Mouse (Mus musculus) natural killer cell, adult 2 months (primary cell): ENCODE data around the gene Ctsz.
A peak's percentile ranks its signal among the peaks of the same experiment; 100 is the strongest.

Source experiments
- DNase-seq, 2 experiments: peaks; one replicate each; pipeline ENCODE4 v3.0.0; 2022; ENCODE audit warnings: low spot score in 2 of 2

Ctsz gene

DNA sequence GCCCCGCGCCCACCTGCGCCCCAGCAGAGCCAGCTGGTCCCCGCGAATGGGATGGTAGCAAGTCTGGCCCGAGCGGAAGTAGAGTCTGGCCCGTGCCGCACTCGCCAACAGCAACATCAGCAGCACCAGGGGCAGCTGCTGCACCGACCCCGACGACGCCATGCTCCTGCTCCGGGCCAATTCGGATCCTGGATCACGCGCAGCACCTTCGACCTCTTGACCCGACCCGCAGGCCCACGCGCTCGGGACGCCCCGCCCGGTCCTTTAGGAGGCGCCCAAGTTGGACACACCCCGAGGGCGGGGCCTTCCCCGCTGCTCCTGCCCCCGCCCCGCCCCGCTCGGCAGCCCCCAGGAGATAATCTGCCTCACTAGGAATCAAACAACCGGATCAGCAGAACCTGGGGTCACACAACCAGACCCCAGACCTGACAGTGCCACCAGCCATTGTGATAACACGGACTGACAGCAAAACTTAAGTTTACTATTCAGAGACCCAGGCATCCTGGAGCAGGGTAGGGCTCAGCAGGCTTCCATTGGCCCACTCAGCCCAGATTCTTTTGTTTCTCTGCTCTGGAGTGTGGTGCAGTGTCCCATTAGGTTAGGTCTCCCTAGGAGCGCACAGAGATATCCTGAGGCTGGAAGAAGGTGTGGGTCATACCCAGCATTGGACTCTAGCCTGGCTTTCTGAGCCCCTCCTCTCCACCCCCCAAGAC is at the start of gene Ctsz:
Gene Ctsz, minus strand, starts transcription at position 303 of the 713 bp plus-strand sequence.
- DNase-seq: peak; percentile 22 to 55

DNA sequence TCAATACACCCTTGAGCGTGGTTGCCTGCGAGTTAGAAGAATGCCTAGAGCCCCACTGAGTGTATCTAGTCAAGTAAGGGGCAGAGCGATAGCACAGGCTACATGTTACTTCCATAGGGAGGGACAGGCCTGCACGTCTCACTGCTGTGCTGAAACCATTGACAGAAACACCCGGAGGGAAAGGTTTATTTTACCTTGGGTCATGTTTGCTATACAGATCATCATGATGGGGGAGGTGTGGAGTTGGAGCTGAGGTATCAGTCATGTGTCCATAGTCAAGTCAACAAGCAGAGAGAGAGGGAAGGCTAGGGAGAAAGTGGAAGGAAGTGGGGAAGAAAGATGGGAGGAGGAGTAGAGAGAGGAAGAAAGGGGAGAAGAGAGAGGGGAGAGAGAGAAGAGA is 48.2 kb upstream of the Ctsz start:
- no peak for DNase-seq

DNA sequence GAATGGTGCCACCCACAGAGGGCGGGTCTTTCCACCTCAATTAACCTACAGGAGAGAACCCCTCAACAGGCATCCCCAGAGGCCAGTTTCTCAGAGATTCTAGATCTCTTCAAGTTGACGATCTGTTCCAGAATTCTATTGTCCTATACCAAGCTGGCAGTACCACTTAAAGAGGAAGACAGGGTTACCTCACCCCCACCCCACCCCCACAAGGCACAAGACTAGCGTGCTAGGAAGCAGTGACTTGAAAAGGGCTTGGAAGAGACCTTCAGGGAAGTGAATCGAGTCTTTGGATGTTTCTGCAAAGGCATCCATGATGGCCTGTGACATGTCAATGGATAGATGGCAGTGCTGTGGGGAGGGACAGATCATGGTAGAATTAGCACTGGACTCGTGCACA is 39.9 kb upstream of the Ctsz start:
- DNase-seq: no peak

GRCm38 (mm10) chr2:174477543-174478319 is 38.9 kb upstream of the Ctsz start:
- DNase-seq: no peak

DNA sequence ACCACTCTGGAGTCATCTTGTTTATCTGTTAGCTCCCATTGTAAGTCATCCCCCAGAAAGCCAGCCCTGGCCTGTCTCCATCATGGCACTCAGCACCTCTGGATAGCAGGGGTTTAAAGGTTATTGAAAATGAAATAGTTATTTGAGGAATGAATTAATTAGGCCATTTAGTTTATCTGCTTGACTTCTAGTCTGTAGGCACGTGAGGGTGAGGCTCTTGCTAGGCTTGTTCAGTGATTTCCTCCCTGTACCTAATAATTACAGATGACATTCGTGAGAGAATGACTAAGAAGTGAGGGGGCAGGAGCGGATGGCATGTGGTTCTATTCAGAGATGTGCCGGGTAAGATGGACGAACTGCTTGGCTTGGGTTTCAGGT is 34.7 kb upstream of the Ctsz start:
- no peak for DNase-seq

- peak; percentile 99 to 100 for DNase-seq
Measured at GRCm38 (mm10) chr2:174472818-174473549, 34.1 kb upstream of the Ctsz start, which contains the start of gene Prelid3b. Gene Prelid3b (minus strand): TSS chr2:174473081.

DNA sequence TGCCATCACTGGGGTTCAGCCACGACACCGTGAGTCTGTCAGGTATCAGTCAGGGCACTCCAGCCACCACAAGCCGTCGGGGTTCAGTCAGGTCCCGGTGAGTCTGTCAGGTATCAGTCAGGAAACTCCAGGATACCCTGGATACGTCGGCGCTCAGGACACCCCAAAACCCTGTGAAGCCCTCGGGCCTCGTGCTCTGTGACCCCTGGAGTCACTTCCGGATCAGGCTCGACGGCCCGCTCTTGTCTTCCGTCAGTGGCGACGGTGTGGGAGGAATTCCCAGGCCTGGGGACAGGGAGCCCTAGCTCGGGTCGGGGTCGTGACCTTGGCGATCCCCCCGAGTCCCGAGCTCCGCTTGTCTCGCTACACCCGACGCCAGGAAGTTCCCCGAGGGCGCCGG is 33.6 kb upstream of the Ctsz start:
- no peak for DNase-seq

DNA sequence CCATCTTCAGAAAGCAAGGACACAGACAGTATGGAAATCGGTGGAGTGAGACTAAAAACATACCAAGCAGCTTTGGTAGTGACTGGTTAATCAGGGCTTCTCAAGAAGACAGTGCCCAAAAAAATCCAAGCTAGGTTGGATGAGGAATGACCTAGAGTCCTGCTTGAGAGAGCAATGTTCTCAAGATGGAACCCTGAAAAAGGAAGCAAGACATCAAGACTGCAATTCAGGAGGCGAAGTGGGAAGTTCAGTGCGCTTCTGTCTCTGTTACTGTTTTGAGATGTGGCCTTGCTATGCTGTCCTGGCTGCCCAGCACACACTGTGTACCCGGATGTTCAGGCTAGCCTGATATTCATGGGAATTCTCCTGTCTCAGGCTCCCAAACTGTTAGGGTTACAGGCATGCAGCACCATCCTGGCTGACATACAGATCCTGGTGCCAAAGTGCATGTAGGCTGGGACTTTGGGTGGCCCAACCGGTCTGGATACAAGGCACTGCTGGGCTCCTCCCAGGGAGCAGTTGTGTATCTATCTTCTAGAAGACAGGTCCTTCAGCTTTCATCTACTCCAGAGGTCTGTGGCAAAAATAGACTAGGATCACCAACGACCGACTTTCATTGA is 32.1 kb upstream of the Ctsz start:
- DNase-seq: no peak

DNA sequence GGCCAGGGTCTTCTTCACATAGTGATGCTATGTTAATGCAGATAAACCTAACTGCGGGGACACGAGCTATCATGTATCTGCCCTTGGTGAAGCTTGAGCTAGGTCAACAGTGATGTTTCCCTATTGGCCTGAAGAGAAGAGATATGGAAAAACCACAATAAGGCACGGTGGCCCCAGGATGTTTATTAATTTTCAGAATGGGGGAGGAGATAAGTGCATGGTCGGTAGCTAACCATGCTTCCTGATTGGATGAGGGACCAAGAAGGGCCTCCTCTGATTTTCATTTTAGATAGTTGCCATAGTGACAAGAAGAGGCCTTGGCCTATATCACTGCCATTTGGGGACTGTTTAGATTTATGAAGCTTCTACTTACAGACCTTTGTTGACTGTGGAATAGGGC is 31.5 kb upstream of the Ctsz start:
- DNase-seq: no peak

- peak; percentile 90 to 92 for DNase-seq
Measured at GRCm38 (mm10) chr2:174463789-174464523, 25.1 kb upstream of the Ctsz start, which contains the start of gene Atp5e. Gene Atp5e (minus strand): TSS chr2:174464105.

GRCm38 (mm10) chr2:174463370-174463769 is 24.5 kb upstream of the Ctsz start:
- no peak for DNase-seq

GRCm38 (mm10) chr2:174459365-174459764 is 20.5 kb upstream of the Ctsz start:
- DNase-seq: no peak

DNA sequence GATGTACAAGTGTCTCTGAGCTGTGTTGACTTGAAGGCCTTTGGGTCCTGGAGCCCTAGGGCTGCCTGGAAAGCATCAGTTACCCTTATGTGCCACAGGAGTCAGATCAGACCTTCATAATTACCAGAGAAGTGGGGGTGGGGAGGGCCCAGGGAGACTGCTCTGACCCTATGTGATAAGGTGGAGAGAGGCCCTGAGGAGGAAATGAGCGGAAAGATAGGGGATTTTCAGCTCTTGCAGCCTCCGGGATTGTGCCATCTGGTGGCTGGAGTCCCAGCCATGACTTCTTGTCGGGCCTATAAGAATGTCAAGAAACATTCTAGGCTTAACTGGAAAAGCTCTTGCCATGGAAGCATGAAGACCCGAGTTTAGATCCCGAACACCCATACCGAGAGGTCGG is 14.8 kb upstream of the Ctsz start:
- no peak for DNase-seq

DNA sequence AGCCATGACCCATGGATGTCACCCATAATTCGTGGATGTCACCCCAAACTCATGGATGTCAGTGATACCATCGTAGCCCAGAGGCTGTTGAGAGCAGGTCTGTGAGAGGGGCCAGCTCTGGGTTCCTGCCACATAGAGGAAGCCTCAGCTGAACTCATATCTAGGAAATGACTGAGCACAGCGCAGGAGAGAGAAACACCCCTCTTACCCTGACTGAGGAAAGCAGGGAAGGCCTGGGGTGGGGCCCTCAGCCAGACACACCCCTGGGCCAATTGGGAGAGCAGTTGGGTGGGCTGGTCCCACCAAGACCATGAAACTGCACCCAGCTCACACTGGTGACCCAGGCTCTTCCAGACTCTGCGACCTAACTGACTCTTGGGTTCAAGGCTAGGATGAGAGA is 11.5 kb upstream of the Ctsz start, which contains the start of gene Tubb1:
Gene Tubb1, plus strand, starts transcription at position 343 of the 400 bp plus-strand sequence.
- no peak for DNase-seq

- no peak for DNase-seq
Measured at GRCm38 (mm10) chr2:174448405-174448804, 9.6 kb upstream of the Ctsz start.

DNA sequence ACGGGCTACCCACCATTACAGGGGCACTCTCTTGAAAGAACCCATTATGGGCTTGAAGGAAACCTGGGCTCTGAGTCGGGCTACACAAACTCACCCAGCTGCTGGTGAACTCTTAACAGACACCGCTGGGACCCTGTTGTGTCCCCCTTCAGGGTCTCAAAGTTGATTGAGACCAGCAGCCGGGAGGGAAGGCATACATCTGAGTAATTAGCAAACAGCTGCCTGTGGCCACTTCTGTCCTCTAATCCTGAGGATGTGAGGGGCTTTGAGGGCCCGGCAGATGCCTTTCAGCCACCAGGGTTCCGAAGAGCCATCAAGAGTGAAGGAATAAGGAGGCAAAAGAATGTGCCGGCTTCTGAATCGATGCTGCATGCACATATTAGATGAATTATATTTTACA is 8.1 kb upstream of the Ctsz start:
- no peak for DNase-seq

DNA sequence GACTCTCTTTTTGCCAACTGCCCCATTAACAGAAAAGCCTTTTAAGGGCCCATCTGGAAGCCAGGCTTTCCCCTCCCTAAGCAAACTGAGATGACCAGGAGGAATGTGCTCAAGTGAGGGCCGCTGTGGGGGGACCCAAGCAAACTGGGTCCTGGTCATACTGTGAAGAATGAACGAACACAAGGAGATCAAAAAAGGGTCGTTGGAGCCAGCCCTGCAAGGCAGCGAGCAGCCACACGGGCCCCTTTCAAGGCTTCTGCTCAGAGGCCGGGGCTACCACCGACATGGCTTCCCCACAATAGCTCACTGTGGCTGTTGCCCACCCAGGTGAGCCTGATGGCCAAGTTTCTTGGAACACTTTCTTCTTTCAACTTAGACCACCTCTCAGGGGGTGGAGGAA is 7.7 kb upstream of the Ctsz start:
- DNase-seq: no peak

DNA sequence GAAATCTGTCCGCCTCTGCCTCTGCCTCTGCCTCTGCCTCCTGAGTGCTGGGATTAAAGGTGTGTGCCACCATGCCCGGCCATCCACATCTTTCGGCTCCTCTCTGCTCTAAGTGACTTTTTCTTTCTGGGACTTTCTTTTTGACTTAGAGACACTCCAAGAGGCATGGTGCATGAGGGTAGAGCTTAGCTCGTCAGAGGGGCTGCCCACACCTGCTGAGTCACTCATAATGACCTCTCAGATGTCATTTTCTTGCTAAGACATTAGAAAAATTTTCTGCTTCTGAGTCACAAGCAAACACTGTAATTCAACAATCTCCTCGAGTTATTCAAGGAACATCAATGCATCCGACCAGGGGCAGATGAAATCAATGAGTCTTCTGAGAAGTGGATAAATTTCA is 6.2 kb upstream of the Ctsz start:
- no peak for DNase-seq

DNA sequence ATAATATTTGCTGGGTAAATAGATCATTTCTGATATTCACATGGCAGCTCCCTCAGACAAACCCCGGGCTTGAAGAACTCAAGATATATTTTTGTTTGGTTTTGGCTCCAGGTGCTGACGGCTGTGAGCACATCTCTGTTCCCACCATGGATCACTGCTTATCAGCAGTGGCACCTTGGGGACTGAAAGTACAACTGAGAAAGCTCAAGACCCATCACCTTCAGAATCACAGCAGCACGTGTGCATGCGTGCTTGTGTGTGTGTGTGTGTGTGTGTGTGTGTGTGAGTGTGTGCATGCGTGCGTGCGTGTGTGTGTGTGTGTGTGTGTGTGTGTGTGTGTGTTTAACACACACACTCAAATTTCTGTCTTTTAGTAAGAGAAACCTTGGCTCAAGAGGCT is 5.5 kb upstream of the Ctsz start:
- no peak for DNase-seq

DNA sequence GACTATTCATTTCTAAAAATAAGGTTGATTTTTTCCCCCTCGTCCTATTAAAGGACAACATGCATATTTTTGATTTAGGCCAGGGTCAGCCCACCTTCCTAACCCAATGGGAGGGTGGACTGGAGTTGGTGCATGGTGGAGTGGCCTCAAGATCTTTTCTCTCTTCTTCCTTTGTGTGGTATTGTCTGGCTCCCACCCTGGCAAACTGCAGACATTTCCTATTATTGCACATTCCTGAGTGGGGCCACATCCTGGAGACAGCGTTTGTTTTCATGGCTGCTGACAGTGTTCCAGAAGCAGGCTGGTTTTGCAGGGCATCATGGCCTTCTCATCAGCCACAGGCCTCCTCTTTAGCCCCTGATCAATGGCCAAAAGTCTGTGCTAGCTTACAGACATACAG is 4.2 kb upstream of the Ctsz start:
- no peak for DNase-seq

DNA sequence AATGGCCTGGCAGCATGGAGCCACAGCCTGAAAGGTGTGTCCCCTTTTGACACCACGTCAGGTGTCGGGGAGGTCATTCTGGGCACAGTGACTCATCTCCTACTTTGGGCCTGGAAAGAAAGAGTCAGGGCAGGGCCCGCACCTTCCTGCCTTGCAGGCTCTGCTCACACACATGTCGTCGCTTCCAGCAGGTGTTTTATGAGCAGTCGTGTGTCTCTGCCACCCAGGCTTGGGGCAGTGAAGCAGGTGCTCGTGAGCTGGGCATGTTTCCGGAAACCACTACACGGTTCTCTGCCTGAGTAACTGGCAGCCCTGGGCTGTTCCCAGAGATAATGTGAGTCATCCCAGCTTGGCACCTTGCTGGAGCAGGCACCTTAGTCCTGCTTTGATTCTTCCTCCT is 3.6 kb upstream of the Ctsz start:
- peak in 1 of 2 experiments; percentile 24 for DNase-seq
